Mouse (Mus musculus): ENCODE measurements around the gene Sp1. TPM values are rescaled to one million over a fixed set of nuclear protein-coding genes. Genes with fewer than 3 reads are reported as not detected.

Sp1 gene
- polyA plus RNA-seq, 1 experiment from 2014 or later: 9.7 TPM

DNA sequence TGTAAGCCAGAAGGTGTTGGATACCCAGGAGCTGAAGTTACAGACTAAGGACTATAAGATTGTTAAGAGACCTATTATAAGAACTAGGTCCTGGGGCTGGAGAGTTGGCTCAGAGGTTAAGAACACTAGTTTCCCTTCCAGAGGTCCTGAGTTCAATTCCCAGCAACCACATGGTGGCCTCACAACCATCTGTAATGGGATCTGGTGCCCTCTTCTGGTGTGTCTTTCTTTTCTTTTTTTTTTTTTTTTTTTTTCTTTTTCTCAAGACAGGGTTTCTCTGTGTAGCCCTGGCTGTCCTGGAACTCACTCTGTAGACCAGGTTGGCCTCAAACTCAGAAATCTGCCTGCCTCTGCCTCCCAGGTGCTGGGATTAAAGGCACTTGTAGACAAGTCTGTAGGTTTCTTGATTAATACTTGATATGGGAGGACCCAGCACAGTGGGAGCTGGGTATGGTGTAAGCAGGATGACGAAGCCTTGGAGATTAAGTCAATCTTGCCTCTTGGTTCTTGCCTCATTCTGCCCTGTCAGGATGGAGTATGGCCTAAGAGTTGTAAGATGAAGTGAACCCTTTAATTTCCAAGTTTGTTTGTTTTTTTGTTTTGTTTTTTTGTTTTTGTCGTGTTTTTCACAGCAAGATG is 17.8 kb downstream of the Sp1 start:
- H3K4me1 ChIP-seq: no peaks in the 10 kb centered on the region
- no peak overlapping the region for H3K4me3 ChIP-seq
- 90% methylated on average over 2 of the region's 2 CpGs for WGBS
- no peak for DNase-seq (ENCODE audit: extremely low spot score, low spot score)
- H3K9me3 ChIP-seq: no peaks in the 10 kb centered on the region
- H3K36me3 ChIP-seq (replicated peaks): peaks cover 93% of the 10 kb centered on the region
- no peaks in the 10 kb centered on the region for H3K27me3 ChIP-seq (ENCODE audit: poor library complexity, severe bottlenecking)
- no peak overlapping the region for H3K27ac ChIP-seq

DNA sequence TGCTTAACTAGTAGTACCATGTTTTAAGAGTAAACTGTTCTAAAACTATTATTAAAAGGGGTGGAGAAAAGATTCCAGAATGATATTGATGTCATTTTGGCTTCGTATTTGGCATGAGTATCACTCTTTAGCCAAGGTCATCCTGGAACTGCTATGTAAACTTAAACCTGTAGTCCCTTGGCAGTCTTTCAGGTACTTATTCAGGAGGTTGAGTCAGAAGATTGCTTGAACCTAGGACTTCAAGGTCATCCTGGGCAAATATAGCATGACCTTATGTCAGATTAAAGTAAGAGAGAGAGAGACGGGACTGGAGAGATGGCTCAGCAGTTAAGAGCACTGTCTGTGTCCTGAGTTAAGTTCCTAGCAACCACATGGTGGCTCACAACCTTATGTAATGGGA is 18.7 kb downstream of the Sp1 start:
- Histone ChIP-seq H3K27me3 (ENCODE audit: poor library complexity, severe bottlenecking) (no peaks in the 10 kb centered on the region), H3K27ac (no peak overlapping the region), H3K4me3 (no peak overlapping the region), H3K36me3 (replicated peaks) (peaks cover 93% of the 10 kb centered on the region), H3K4me1 (no peaks in the 10 kb centered on the region), H3K9me3 (no peaks in the 10 kb centered on the region)
- 94% methylated on average over 2 of the region's 2 CpGs for WGBS
- no peak for DNase-seq (ENCODE audit: extremely low spot score, low spot score)

DNA sequence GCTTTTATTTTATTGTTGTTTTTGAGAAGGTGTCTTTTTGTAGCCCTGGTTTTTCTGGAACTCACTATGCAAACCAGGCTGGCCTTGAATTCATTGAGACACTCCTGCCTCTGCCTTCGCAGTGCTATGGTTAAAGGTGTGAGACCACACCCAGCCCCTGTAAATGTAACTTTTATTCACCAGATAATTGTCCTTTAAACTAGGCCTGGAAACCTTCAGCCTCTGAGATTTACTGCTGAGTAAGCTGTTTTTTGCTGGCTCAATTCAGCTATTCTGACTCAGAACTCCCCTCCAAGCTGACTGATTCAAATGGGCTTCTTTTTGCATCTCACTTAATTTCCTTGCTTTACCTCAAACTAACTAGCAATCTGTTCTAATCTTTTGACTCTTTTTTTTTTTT is 21.0 kb downstream of the Sp1 start:
- Histone ChIP-seq H3K36me3 (replicated peaks) (peaks cover 99% of the 10 kb centered on the region), H3K27me3 (ENCODE audit: poor library complexity, severe bottlenecking) (no peaks in the 10 kb centered on the region), H3K27ac (no peak overlapping the region), H3K4me3 (no peak overlapping the region), H3K9me3 (no peaks in the 10 kb centered on the region), H3K4me1 (no peaks in the 10 kb centered on the region)
- 98% methylated on average over 1 of the region's 1 CpGs for WGBS
- no peak for DNase-seq (ENCODE audit: extremely low spot score, low spot score)

DNA sequence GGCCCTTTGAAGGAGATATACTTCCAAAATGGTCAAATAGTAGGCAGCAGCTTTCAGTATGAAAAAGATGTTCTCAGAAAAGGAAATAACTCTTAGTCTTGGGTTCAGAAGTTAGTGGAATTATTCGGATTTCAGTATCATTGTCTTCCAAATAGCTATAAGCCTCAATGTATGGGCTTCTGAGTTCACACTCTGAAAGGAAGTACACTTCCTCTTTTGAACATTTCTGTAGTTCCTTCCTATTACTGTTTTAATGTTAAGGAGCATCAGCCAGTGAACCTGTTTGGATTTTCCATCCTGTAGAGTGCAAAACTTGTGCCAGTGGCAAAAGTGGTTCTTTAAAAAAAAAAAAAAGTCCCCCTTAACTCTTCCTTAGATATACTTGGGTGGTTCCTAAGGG is 26.1 kb downstream of the Sp1 start:
- Histone ChIP-seq H3K27me3 (ENCODE audit: poor library complexity, severe bottlenecking) (no peaks in the 10 kb centered on the region), H3K4me3 (no peak overlapping the region), H3K9me3 (no peaks in the 10 kb centered on the region), H3K27ac (no peak overlapping the region), H3K36me3 (replicated peaks) (peaks cover 96% of the 10 kb centered on the region), H3K4me1 (no peaks in the 10 kb centered on the region)
- DNase-seq (ENCODE audit: extremely low spot score, low spot score): no peak
- WGBS: 94% methylated on average over 1 of the region's 1 CpGs

DNA sequence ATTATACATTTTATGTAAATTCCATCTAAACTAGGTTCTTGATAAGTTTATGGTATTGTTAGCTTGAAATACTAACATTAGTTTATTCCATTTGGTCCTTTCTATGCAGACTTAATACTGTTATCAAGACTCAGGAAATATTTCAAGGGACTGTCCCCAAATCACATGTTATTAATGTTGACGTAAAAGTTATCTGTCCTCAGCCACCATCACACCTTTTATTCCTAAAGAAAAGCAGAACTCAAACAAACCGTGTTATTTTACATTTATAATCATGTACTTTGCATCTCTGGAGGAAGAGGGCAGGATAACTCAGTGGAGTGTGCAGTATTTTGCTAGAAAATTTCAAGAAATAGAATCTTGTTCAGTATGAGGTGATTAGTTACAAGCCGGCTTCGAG is 27.2 kb downstream of the Sp1 start:
- Histone ChIP-seq H3K36me3 (replicated peaks) (peaks cover 89% of the 10 kb centered on the region), H3K27me3 (ENCODE audit: poor library complexity, severe bottlenecking) (no peaks in the 10 kb centered on the region), H3K9me3 (no peaks in the 10 kb centered on the region), H3K4me3 (no peak overlapping the region), H3K27ac (no peak overlapping the region), H3K4me1 (no peaks in the 10 kb centered on the region)
- DNase-seq (ENCODE audit: extremely low spot score, low spot score): no peak
- WGBS: 95% methylated on average over 4 of the region's 4 CpGs

DNA sequence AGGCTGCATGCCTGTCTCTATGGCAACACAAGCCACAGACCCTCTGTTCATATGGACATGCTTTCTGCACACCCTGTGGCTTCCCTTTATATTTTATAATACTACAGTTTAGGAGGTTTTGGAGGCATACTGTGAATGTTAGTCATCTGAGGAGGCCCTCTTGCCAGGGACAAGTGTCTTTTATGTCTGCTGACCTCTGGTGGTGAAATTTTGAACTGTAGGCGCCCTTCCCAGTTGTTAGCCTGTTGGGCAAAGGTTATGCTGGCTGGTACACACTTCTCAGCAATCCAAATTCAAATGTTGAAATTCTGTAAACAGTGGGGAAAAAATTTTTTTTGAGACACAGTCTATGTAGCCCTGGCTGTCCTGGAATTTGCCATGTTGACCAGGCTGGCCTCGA is 36.5 kb downstream of the Sp1 start:
- no peak overlapping the region for H3K4me3 ChIP-seq
- no peak overlapping the region for H3K27ac ChIP-seq
- H3K27me3 ChIP-seq (ENCODE audit: poor library complexity, severe bottlenecking): no peaks in the 10 kb centered on the region
- peaks cover 6% of the 10 kb centered on the region for H3K4me1 ChIP-seq
- no peaks in the 10 kb centered on the region for H3K9me3 ChIP-seq
- DNase-seq (ENCODE audit: extremely low spot score, low spot score): peak; percentile 79
- WGBS: 51% methylated on average over 2 of the region's 2 CpGs
- peaks cover 9% of the 10 kb centered on the region for H3K36me3 ChIP-seq (replicated peaks)

DNA sequence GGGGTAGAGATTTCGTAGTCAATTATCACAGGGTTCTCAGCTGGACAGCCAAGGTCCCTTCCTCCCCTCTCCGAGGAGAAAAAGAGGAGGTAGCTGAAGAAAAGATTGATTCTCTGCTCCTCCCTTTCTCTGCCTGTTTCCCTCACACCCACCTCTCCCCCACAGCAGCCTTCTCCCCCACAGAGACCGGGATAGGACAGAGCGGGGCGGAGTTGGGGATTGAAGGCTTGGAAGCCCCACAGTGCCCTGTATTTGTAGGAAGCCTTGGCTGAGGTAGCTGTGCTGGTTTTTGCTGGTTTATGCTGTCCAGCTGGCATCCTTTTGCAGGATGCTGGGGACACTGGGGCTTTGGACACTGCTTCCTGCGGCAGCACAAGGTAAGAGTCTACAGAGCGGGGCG is 39.2 kb downstream of the Sp1 start, which contains the start of gene Amhr2:
Amhr2 (plus strand) TSS at position 222 of the 400 bp plus-strand sequence.
- H3K27me3 ChIP-seq (ENCODE audit: poor library complexity, severe bottlenecking): no peaks in the 10 kb centered on the region
- H3K27ac ChIP-seq: no peak within 1 kb of the TSS
- H3K36me3 ChIP-seq (replicated peaks): no peaks in the 10 kb centered on the region
- no peak within 1 kb of the TSS for H3K4me3 ChIP-seq
- WGBS: 69% methylated on average over 8 of the region's 8 CpGs
- H3K9me3 ChIP-seq: no peaks in the 10 kb centered on the region
- DNase-seq (ENCODE audit: extremely low spot score, low spot score): no peak
- peaks cover 6% of the 10 kb centered on the region for H3K4me1 ChIP-seq

DNA sequence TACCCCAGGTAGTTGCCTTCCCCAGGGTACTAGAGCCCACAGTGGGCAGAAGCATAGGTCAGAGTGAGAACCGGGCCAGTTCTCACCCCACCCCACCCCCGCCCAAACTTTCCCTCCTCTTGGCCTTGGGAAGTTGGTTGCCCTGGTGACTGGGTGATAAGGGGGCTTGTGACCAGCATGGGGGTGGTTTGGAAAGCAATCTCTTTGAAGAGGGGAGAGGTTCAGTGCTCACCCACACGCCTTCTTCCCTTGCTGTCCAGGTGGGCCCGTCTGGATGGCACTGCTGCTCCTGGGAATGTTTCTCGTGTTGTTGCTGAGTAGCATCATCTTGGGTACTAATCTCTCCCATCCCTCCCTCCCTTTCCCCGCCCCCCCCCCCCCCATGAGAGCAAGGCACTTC is 40.5 kb downstream of the Sp1 start:
- no peak for DNase-seq (ENCODE audit: extremely low spot score, low spot score)
- Histone ChIP-seq H3K27me3 (ENCODE audit: poor library complexity, severe bottlenecking) (no peaks in the 10 kb centered on the region), H3K27ac (no peak overlapping the region), H3K36me3 (replicated peaks) (no peaks in the 10 kb centered on the region), H3K4me3 (no peak overlapping the region), H3K4me1 (peaks cover 11% of the 10 kb centered on the region), H3K9me3 (no peaks in the 10 kb centered on the region)
- 67% methylated on average over 5 of the region's 6 CpGs for WGBS

DNA sequence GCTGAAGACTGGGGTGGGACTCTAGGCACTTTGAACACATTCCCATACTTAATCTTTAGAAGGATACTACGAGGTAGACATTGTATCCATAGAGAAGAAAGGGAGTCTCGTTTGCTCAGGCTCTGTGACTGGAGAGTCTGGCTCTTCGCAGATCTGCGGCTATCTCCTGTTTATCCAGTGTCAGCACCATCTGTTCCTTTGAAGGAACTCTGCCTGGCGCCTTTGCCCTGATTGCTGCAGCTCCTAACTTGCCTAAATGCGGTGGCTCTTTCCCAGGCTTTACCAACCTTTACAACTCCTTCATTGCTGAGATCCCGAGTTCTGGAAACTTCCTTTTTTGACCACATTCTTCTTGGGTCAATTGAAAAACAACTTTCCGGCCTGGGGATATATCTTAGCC is 43.4 kb downstream of the Sp1 start:
- no peaks in the 10 kb centered on the region for H3K9me3 ChIP-seq
- no peaks in the 10 kb centered on the region for H3K36me3 ChIP-seq (replicated peaks)
- DNase-seq (ENCODE audit: extremely low spot score, low spot score): no peak
- no peaks in the 10 kb centered on the region for H3K27me3 ChIP-seq (ENCODE audit: poor library complexity, severe bottlenecking)
- H3K4me3 ChIP-seq: no peak overlapping the region
- 80% methylated on average over 8 of the region's 8 CpGs for WGBS
- H3K27ac ChIP-seq: no peak overlapping the region
- H3K4me1 ChIP-seq: peaks cover 11% of the 10 kb centered on the region

DNA sequence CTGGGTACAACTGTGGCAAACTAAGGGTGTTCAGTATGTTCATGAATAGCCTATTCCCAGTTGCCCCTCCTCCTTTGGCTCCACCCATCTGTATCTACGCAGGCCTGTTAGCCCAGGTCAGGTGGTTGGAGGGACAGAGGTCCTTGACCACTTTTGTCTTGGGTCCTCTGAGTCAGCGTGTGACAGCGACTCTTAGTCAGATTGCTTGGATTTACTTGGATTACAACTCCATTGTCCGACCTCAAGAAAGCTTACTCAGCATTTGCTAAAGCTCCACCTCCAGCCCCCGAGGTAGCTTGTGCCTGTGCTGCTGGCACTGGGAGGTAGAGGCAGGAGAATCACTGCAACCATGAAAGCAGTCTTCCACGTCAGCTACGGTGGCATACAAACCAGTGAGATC is 45.0 kb downstream of the Sp1 start:
- H3K36me3 ChIP-seq (replicated peaks): no peaks in the 10 kb centered on the region
- no peaks in the 10 kb centered on the region for H3K27me3 ChIP-seq (ENCODE audit: poor library complexity, severe bottlenecking)
- H3K4me1 ChIP-seq: peaks cover 11% of the 10 kb centered on the region
- no peak overlapping the region for H3K4me3 ChIP-seq
- no peak for DNase-seq (ENCODE audit: extremely low spot score, low spot score)
- no peak overlapping the region for H3K27ac ChIP-seq
- H3K9me3 ChIP-seq: no peaks in the 10 kb centered on the region
- WGBS: 30% methylated on average over 7 of the region's 7 CpGs

DNA sequence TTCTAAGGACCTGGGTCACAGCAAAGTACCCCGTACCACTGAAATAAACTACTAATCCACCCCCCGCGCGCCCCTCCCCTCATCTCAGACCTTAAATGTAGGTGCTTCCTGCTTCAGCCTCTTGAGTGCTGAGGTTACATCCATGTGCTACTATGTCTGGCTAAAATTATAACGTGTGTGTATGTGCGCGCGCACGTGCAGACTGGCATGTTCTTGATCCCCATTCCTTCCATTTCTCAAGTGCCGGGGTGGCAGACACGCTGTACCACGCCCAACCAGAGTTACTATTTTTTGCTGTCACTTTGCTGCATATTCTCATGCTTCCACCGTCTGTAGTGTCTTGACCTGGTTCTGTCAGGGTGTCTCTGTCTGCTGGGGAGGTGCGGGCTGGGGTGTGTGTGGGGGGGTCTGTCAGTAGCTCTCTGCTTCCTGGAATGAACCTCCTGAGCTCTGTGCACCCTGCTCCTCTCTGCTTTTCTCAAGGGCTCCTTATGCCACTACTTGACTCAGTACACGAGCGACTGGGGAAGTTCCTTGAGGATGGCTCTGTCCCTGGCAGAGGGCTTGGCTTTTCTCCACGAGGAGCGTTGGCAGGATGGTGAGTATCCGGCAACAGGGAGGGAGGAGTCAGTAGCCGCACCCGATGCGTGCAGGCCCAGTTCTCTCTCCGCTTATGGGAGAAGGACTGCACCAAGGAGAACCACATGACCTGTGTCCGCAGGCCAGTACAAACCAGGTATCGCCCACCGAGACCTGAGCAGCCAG is 45.9 kb downstream of the Sp1 start:
- no peaks in the 10 kb centered on the region for H3K9me3 ChIP-seq
- WGBS: 85% methylated on average over 26 of the region's 26 CpGs
- no peak overlapping the region for H3K27ac ChIP-seq
- peaks cover 5% of the 10 kb centered on the region for H3K4me1 ChIP-seq
- no peak for DNase-seq (ENCODE audit: extremely low spot score, low spot score)
- H3K36me3 ChIP-seq (replicated peaks): no peaks in the 10 kb centered on the region
- no peaks in the 10 kb centered on the region for H3K27me3 ChIP-seq (ENCODE audit: poor library complexity, severe bottlenecking)
- H3K4me3 ChIP-seq: no peak overlapping the region

DNA sequence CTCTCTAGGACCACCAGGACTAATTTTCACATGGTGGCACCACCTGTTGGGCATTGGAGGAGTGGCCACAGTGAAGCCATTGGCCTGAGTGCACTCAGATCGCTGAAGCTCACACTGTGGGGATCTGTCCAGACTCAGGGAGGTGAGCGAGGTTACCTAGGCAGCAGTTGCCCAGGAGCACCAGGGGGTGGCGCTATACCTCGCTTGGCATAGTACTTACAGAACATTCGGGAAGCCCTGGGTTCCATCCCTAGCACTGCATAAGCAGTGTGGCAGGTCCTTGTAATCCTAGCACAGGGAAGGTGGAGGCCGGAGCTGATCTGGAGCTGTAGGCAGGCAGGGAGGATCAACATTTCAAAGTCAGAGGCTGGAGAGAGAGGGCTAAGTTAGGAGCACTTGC is 50.0 kb downstream of the Sp1 start:
- 38% methylated on average over 6 of the region's 6 CpGs for WGBS
- Histone ChIP-seq H3K27ac (no peak overlapping the region), H3K36me3 (replicated peaks) (no peaks in the 10 kb centered on the region), H3K9me3 (no peaks in the 10 kb centered on the region), H3K4me1 (peaks cover 30% of the 10 kb centered on the region), H3K27me3 (ENCODE audit: poor library complexity, severe bottlenecking) (no peaks in the 10 kb centered on the region), H3K4me3 (no peak overlapping the region)
- DNase-seq (ENCODE audit: extremely low spot score, low spot score): no peak

DNA sequence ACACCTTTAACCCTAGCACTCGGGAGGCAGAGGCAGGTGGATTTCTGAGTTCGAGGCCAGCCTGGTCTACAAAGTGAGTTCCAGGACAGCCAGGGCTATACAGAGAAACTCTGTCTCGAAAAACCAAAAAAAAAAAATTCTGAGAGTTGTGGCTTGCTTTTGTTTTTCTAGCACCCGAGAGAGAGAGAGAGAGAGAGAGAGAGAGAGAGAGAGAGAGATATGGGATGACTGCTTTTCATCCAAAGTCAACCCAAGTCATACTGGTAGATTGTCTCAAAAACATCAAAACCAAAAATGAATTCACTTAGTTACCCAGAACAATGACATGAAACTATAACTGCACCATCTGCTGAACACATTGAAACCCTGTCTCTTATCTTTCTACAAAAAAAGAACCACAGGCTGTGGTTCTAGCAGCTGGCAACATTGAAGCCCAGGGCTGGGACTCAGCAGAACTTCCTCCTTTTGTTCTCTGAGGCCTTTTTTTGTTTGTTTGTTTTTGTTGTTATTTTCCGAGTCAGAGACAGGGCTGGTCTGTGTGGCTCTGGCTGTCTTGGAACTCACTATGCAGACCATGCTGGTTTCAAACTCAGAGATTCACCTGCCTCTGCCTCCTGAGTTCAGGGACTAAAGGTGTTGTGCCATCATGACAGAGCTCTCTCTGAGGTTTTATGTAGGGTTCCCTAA is 52.2 kb downstream of the Sp1 start:
- no peak for DNase-seq (ENCODE audit: extremely low spot score, low spot score)
- peaks cover 8% of the 10 kb centered on the region for H3K36me3 ChIP-seq (replicated peaks)
- H3K4me1 ChIP-seq: peaks cover 29% of the 10 kb centered on the region
- H3K9me3 ChIP-seq: no peaks in the 10 kb centered on the region
- H3K4me3 ChIP-seq: peak overlapping the region; percentile 49
- H3K27ac ChIP-seq: peak overlapping the region; percentile 59
- no peaks in the 10 kb centered on the region for H3K27me3 ChIP-seq (ENCODE audit: poor library complexity, severe bottlenecking)
- 84% methylated on average over 5 of the region's 5 CpGs for WGBS

Measured in forebrain, embryonic 10.5 days (tissue).